Mouse (Mus musculus) bone marrow, adult 2 months (tissue): ENCODE data around the gene Emilin2.

ENCODE experiments used
- CTCF ChIP-seq: fragments of 200-500 bp; IDR thresholded peaks from 2 replicates; pipeline ENCODE4 v1.5.1; 2011; ENCODE audit warnings: low read length, control low read depth; ENCODE audit not compliant: control insufficient read depth, insufficient read depth
- POLR2A ChIP-seq: fragments of 200-500 bp; IDR thresholded peaks from 2 replicates; pipeline ENCODE4 v1.6.1; 2011; ENCODE audit warnings: low read depth, mild to moderate bottlenecking, control low read depth, low read length, borderline replicate concordance; ENCODE audit not compliant: control insufficient read depth

DNA sequence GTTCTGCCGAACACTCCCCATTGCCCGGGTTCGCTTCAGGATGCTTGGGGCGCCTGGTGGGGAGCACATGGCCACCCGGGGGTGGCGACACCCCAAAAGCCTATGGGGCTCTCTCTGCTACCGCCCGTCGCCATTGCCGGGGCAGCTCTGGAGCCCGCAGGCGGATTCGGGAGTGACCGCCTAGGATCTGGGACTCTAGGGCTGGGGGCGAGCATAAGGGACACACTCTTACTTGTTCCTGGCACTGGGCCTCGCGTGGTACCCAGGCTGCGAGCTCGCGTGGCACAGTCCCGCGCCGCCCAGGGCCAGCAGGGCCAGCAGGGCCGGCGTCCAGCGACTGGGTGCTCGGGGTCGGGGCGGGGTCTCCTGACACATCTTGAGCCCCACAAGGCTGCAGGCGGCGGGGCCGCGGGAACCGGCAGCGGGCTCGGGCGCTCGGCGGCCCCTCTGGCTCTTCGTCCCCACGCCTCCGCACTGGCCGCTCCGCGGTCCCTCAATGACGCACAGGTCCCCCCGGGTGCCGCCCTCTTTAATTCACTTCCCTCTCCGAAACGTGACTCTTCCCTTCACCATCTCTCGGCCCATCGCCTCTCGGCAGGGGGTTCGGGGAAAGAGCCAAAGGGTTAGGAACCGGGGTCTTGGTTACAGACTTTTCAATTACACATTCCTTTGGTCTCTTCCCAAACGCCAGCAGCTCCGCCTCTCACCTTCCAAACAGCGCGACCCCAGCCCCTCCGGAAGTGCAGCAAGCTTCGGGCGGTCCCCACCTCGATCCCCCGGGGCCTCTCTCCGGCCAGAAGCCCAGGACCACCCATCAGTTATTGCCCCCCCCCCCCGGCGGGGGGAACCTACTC, 1.1 kb downstream of the Emilin2 start:
- TF ChIP-seq CTCF (no peak), POLR2A (no peak; the same call in 1 of the 2 replicates)
